Mouse (Mus musculus) adipocyte (in vitro differentiated cells): Measurements from ENCODE around the gene Slc23a4.

Source experiments
- DNase-seq: peaks from one replicate; pipeline ENCODE4 v3.0.0-alpha.2; 2016; ENCODE audit warnings: low spot score

Gene Slc23a4

GRCm38 (mm10) chr6:34910371-34911219 is 77.6 kb downstream of the Slc23a4 start, which contains the start of gene Wdr91:
Gene Wdr91 (minus strand): TSS chr6:34910876.
- DNase-seq = peak; percentile 94

GRCm38 (mm10) chr6:34909631-34910345 is 78.4 kb downstream of the Slc23a4 start:
- DNase-seq = no peak

DNA sequence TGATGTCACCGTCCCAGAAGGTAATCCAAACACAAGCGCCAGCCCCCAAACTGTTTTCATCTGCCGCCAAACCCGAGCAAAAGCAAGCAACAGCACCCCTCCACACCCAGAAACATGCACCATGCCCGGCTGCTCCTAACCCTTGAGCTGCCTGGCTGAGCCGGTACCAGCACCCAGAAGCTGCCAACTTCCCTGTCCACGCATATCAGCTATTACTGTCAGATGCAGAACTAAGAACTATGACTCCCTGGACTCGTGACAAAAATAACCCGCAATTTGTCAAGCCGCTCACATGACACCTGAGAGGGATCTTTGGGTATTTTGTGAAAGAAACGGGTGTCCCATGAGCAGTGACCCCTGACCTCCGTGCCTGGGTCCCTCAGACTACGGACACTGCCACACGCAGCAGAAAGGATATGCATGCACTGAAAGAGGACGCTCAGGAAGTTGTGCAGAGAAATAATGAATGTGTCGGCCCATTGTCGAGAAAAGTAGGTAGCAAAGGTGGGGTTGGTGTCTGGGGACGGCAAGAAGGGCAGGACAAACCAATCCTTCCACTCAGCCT is 80.4 kb downstream of the Slc23a4 start:
- DNase-seq = no peak

GRCm38 (mm10) chr6:34907121-34907614 is 81.0 kb downstream of the Slc23a4 start:
- DNase-seq = no peak

- peak; percentile 77 for DNase-seq
These were observed 81.5 kb downstream of the Slc23a4 start for GRCm38 (mm10) chr6:34906661-34907060.

DNA sequence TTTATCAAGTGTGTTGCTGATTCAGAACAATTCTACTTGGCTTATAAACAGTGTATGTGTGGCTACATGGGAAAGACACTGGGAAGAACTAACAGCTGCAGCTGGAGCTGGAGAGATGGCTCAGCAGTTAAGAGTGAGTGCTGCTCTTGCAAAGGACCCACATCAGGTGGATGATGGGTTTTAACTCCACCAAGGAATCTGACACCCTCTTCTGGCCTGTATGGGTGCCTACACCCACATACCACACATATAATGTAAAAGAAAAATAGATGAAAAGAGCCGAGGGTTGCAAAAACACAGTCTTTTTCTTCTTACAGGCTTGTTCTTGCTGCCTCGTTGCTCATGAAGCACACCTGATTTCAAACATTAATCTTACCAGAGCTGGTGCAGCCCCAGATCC is 82.1 kb downstream of the Slc23a4 start:
- DNase-seq = no peak

- no peak for DNase-seq
These were observed 83.8 kb downstream of the Slc23a4 start for GRCm38 (mm10) chr6:34904361-34904760.

DNA sequence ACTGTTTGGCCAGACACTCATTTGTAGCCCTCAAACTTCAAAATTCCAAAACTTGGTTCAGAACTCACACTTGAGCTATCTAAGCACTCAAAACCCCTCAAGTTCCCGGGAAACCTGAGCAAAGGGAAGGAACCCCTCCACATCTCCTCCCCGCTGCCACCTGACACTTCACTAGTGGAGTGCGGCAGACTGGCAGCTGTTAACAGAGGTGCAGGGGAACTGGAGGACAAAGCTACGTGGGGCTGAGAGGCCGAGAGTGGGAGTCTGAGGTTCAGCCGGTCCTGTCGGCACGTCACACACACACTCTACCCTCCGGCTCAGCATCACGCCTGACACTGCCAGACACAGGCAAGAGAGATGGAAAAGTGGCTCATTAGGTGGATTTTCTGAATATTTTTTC is 84.4 kb downstream of the Slc23a4 start:
- DNase-seq = no peak

- no peak for DNase-seq
These were observed 84.8 kb downstream of the Slc23a4 start for GRCm38 (mm10) chr6:34903441-34903840.

GRCm38 (mm10) chr6:34902578-34902977 is 85.6 kb downstream of the Slc23a4 start:
- DNase-seq = no peak

DNA sequence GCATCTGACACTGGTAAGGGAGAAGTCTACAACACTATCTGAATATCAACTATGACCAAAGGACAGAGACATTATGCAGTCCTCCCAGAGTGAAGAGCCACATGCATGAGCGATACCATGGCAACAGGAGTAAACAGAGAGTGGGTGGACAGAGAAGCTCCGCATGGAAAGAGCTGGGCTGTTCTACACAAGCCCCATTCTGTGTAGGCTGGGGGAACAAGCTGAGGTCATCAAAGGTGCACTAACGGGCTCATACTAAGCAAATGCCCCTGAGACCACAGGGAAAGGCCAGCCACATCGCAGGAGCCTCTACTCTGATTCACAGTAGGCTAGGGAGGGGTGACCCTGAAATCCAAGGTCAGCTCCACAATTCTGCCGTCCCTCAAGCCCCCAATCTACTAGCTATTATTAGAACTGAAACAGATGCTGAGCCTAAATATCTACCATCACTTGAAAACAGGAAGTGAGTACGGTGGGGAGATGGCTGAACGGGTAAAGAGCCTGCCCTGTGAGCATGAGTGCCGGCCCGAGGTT is 86.2 kb downstream of the Slc23a4 start:
- no peak for DNase-seq

DNA sequence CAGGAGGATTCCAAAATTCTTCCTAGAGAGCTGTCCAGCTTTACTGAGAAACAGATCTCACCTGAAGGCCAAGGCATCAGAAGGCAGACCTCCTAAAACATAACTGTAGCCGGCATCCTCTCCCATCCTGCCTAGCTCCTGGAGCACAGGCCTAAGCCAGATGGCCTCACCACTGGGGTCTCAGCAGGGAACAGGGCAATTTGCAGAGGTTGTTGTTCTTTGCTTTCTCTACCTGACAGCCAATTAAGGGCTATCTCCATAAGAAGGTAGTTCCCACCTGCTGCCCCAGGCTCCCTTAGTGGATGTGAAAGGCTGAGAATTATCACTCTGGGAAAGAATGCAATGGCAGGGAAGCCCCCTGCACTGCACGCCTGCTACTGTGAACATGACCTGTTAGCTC is 87.2 kb downstream of the Slc23a4 start:
- DNase-seq = no peak

GRCm38 (mm10) chr6:34899127-34899526 is 89.1 kb downstream of the Slc23a4 start:
- no peak for DNase-seq

GRCm38 (mm10) chr6:34896168-34896780 is 91.9 kb downstream of the Slc23a4 start:
- no peak for DNase-seq

DNA sequence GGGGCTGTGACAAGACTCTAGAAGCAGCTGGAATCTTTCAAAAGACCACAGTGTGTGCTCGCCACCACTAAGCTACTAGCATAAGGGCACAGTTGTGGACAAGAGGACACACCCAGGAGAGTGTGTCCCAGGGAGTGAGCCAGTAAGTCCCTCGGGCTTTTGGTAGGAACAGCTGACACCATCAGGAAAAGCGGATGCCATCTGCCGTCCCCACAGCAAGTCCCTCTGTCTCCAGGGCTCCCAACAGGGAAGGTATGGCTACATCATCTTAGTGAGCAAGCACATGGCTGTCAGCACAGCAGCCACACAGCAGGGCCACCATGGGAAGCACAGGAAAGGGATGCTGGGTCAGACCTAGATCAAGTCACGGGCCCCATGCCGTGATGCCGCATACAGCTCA is 92.6 kb downstream of the Slc23a4 start:
- DNase-seq = no peak
